Mouse (Mus musculus): ENCODE measurements around the gene Reln. TPM values are rescaled to one million over a fixed set of nuclear protein-coding genes. Genes with fewer than 3 reads are reported as not detected.

Gene Reln
- total and polyA plus RNA-seq, 2 experiments from 2014 or later: 25.3 to 189 TPM

DNA sequence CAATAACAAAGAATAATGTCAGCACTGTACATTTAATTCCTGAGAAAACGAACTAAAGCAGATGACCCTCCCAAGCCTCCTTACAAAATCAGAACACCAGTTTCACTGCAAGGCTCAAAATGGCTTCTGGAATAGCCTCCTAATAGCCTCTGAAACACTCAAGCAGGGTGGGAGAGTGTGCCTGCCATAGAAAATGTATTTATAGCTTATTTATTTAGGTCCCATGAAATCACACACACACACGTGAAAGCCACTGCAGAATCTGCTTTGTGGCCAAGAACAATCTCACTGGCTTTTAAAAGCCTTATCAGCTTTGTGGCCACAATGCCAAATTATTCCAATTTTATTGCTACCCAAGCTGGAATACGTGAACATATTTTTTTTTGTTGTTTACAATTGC, 154.2 kb downstream of the Reln start:
- TF ChIP-seq CTCF (IDR thresholded peaks at IDR 0.05): no peak
- Histone ChIP-seq H3K4me3 (ENCODE audit: low read depth, low read length) (no peak overlapping the region), H3K4me1 (ENCODE audit: insufficient read depth, low read length) (no peaks in the 10 kb centered on the region), H3K27me3 (ENCODE audit: insufficient read depth, low read length) (no peaks in the 10 kb centered on the region), H3K36me3 (ENCODE audit: insufficient read depth, low read length) (no peaks in the 10 kb centered on the region), H3K4me2 (ENCODE audit: low read depth, low read length, poor library complexity, severe bottlenecking) (no peak overlapping the region), H3K9ac (replicated peaks; ENCODE audit: low read length, poor library complexity, severe bottlenecking) (no peak overlapping the region), H3K27ac (ENCODE audit: low read depth, low read length) (no peak overlapping the region), H3K9me3 (ENCODE audit: low read length) (no peaks in the 10 kb centered on the region)
- 62% methylated on average over 3 of the region's 3 CpGs for WGBS
- DNase-seq (ENCODE audit: low spot score) (no peak), ATAC-seq (ENCODE audit: low FRiP score) (no peak)

DNA sequence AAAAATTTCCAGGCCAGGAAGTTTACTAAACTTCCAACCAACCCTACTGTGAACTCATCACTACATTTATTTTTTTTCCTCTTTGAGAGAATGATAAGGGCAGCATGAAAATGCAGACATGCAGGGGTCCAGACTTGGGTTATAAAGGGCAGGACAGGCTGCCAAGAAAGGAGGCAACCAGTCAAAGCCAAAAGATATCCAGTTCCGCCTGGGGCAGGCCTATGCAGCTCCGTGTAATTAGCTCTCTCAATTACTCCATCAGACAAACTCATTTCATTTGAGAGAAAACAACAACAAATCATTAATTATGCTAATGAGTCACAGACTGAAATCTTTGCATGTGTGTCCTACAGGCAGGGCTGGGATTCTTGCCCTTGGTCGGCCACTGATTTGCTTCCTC, 156.9 kb downstream of the Reln start:
- no peak for ATAC-seq (ENCODE audit: low FRiP score)
- H3K4me2 ChIP-seq (ENCODE audit: low read depth, low read length, poor library complexity, severe bottlenecking): no peak overlapping the region
- H3K9me3 ChIP-seq (ENCODE audit: low read length): no peaks in the 10 kb centered on the region
- no peak for DNase-seq (ENCODE audit: low spot score)
- 74% methylated on average over 3 of the region's 3 CpGs for WGBS
- no peaks in the 10 kb centered on the region for H3K27me3 ChIP-seq (ENCODE audit: insufficient read depth, low read length)
- H3K9ac ChIP-seq (replicated peaks; ENCODE audit: low read length, poor library complexity, severe bottlenecking): no peak overlapping the region
- H3K27ac ChIP-seq (ENCODE audit: low read depth, low read length): no peak overlapping the region
- no peaks in the 10 kb centered on the region for H3K36me3 ChIP-seq (ENCODE audit: insufficient read depth, low read length)
- no peaks in the 10 kb centered on the region for H3K4me1 ChIP-seq (ENCODE audit: insufficient read depth, low read length)
- H3K4me3 ChIP-seq (ENCODE audit: low read depth, low read length): no peak overlapping the region
- TF ChIP-seq CTCF (IDR thresholded peaks at IDR 0.05): no peak

DNA sequence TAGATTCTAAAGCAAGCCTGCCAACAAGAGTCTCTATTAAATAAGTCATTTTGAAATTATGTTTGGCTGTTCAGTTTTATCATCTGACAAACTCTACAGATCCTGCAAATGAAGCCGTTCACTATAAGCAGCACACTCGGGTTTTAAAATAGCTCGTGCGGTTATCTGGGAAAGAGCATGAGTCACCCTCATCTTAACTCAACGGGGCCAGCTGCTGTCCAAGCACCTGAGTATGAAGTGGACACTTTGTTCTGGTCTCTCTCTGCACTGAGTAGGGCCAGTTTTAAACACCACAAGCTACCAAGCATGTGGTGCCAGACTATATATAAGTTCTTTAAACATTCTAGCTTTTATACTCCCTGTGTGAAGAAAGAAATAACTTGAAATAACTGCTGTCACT, 168.0 kb downstream of the Reln start:
- WGBS: 77% methylated on average over 5 of the region's 5 CpGs

DNA sequence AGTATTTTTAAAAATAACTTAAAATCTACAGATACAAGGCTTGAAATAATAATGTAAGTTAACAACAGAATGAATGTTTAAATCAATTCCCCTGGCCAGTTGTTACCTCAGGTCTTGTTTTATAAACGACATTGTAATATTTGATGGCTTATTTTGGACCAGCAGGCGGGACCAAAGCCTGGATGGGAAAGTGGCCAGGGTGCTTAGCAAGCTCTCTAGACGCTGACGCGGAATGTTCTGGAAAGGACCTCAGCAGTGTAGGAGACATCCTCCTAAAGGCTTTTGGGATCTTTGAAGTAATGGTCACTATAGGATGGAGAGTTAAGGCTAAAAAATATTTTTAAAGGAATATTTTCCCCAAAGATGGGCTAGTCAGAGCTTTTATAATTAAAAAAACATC, 173.2 kb downstream of the Reln start:
- TF ChIP-seq CTCF (IDR thresholded peaks at IDR 0.05): no peak
- WGBS: 76% methylated on average over 5 of the region's 5 CpGs
- H3K36me3 ChIP-seq (ENCODE audit: insufficient read depth, low read length): no peaks in the 10 kb centered on the region

More for the DNA sequence above, 168.0 kb downstream of the Reln start:
- Histone ChIP-seq H3K4me1 (ENCODE audit: insufficient read depth, low read length) (no peaks in the 10 kb centered on the region; the same call in 1 of the 2 replicates), H3K27ac (ENCODE audit: low read depth, low read length) (no peak overlapping the region), H3K4me3 (ENCODE audit: low read depth, low read length) (no peak overlapping the region), H3K9me3 (ENCODE audit: low read length) (no peaks in the 10 kb centered on the region), H3K9ac (replicated peaks; ENCODE audit: low read length, poor library complexity, severe bottlenecking) (no peak overlapping the region), H3K4me2 (ENCODE audit: low read depth, low read length, poor library complexity, severe bottlenecking) (no peak overlapping the region), H3K27me3 (ENCODE audit: insufficient read depth, low read length) (no peaks in the 10 kb centered on the region), H3K36me3 (ENCODE audit: insufficient read depth, low read length) (no peaks in the 10 kb centered on the region)
- ATAC-seq (ENCODE audit: low FRiP score): no peak
- no peak for DNase-seq (ENCODE audit: low spot score)
- no peak for TF ChIP-seq CTCF (IDR thresholded peaks at IDR 0.05)

DNA sequence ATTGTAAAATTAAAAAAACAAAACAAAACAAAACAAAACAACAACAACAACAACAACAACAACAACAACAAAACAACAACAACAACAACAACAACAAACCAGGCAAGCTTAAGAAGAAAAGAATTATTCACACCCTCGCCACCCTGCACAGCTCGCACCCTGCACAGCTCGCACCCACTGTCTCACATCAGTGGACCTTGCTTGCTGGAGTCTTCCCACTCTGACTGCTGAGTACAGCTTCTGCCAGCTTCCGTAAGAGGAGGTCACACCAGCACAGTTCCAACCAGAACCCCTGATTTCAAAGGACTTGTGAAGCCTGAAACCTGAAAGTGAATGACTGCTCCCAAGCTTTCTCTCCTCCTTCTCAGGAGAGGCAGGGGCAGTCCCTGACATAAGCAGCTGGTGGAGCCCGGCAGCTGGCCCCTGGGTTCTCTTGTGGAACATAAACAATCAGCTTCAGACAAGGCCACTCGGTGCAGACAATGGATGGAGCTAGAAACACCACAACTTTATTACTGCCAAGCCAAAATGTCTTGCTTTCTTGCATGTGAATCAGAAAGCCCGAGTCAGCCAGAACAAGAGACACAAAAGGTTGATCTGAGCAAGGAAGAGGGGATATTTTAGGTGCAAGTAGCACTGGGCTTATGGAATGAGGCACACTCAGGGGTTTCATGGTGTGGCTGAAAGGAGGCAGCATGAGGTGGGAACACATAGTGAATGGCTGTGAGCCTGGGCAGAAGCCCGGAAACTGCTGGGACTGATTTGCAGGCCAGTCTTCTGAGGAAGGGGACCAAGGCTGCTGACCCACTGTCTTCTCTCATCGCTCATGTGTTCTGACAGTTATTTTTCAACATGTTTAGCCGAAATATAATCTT, 180.2 kb downstream of the Reln start:
- no peak overlapping the region for H3K4me3 ChIP-seq (ENCODE audit: low read depth, low read length)
- 55% methylated on average over 10 of the region's 10 CpGs for WGBS
- peak; percentile 18; the same call in 1 of the 2 replicates for TF ChIP-seq CTCF (IDR thresholded peaks at IDR 0.05)
- H3K9me3 ChIP-seq (ENCODE audit: low read length): no peaks in the 10 kb centered on the region
- H3K36me3 ChIP-seq (ENCODE audit: insufficient read depth, low read length): no peaks in the 10 kb centered on the region
- ATAC-seq (ENCODE audit: low FRiP score) (peak; percentile 44; the same call in 1 of the 2 replicates), DNase-seq (ENCODE audit: low spot score) (peak; percentile 70)
- no peak overlapping the region for H3K27ac ChIP-seq (ENCODE audit: low read depth, low read length)
- H3K9ac ChIP-seq (replicated peaks; ENCODE audit: low read length, poor library complexity, severe bottlenecking): no peak overlapping the region
- no peaks in the 10 kb centered on the region for H3K27me3 ChIP-seq (ENCODE audit: insufficient read depth, low read length)
- H3K4me2 ChIP-seq (ENCODE audit: low read depth, low read length, poor library complexity, severe bottlenecking): no peak overlapping the region
- no peaks in the 10 kb centered on the region for H3K4me1 ChIP-seq (ENCODE audit: insufficient read depth, low read length)

More for the DNA sequence above, 173.2 kb downstream of the Reln start:
- Histone ChIP-seq H3K9me3 (ENCODE audit: low read length) (no peaks in the 10 kb centered on the region), H3K4me1 (ENCODE audit: insufficient read depth, low read length) (no peaks in the 10 kb centered on the region; the same call in 1 of the 2 replicates), H3K4me2 (ENCODE audit: low read depth, low read length, poor library complexity, severe bottlenecking) (no peak overlapping the region), H3K27ac (ENCODE audit: low read depth, low read length) (no peak overlapping the region), H3K4me3 (ENCODE audit: low read depth, low read length) (no peak overlapping the region), H3K27me3 (ENCODE audit: insufficient read depth, low read length) (no peaks in the 10 kb centered on the region), H3K9ac (replicated peaks; ENCODE audit: low read length, poor library complexity, severe bottlenecking) (no peak overlapping the region)
- no peak for DNase-seq (ENCODE audit: low spot score)
- ATAC-seq (ENCODE audit: low FRiP score): no peak

DNA sequence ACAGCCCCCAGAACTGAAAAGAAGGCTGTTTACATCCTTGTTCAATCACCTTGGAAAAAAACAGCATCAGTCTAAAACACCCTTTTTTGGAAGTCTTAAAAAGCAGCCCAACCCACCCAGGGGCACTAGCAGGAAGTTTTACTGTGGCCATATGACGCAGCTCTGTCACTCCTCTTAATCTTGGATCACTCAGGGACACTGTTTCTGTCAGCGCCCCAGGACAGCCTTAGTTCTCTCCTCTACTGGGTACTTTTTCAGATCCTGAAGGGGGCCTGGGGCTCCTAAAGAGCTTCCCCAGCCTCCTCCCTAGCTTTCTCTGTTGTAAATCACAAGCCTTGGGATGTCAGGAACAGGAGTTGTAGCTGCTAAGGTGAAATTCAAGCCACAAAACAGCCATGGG, 183.6 kb downstream of the Reln start:
- WGBS: 27% methylated on average over 2 of the region's 2 CpGs
- DNase-seq (ENCODE audit: low spot score) (no peak), ATAC-seq (ENCODE audit: low FRiP score) (no peak)
- Histone ChIP-seq H3K4me2 (ENCODE audit: low read depth, low read length, poor library complexity, severe bottlenecking) (no peak overlapping the region), H3K27me3 (ENCODE audit: insufficient read depth, low read length) (no peaks in the 10 kb centered on the region), H3K36me3 (ENCODE audit: insufficient read depth, low read length) (no peaks in the 10 kb centered on the region), H3K4me1 (ENCODE audit: insufficient read depth, low read length) (no peaks in the 10 kb centered on the region), H3K9ac (replicated peaks; ENCODE audit: low read length, poor library complexity, severe bottlenecking) (no peak overlapping the region), H3K27ac (ENCODE audit: low read depth, low read length) (no peak overlapping the region), H3K9me3 (ENCODE audit: low read length) (no peaks in the 10 kb centered on the region), H3K4me3 (ENCODE audit: low read depth, low read length) (no peak overlapping the region)
- TF ChIP-seq CTCF (IDR thresholded peaks at IDR 0.05): no peak
